Mouse (Mus musculus) cerebellum, postnatal 4 days (tissue): ENCODE measurements around the gene Adamts17.

Experiments used
- DNase-seq, 2 experiments: peaks; one replicate each; pipeline ENCODE4 v3.0.0; 2022; ENCODE audit warnings: low spot score in 2 of 2, mixed read lengths in 1 of 2

The Adamts17 gene

DNA sequence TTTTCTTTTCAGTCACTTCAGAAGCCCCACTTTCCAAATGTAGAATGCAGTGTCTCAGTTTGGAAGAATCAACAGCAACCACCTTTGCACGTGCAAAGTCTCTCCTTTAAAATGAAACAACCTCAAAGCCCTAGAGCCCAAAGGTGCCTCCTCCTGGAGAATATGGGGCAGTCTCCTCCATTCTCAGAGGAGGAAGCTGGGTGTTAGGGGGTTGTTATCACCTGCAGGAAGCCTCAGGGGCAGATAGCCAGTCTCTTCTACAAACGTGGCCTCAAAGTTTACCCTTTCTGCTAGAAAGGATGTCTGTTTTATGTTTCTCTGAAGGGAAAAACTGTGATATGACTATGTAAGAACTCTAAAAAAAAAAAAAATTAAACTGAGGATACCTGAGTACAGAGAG lies 129.7 kb downstream of the Adamts17 start:
- DNase-seq = no peak

DNA sequence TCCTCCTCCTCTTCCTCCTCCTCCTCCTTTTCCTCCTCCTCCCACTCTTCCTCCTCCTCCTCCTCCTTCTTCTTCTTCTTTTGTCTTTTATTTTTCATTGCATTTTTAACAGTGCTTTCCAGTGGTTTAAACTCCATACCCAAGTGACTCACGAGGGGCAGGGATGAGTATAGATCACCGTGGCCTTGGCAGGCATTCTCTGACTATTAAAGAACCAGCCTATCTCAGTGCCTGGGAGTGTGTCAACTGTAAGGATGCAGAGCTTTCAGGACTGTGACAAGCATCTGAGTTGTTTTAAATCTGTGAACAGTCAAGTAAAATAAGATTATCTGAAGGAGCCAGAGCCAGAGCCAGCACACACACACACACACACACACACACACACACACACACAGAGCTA lies 130.7 kb downstream of the Adamts17 start:
- no peak for DNase-seq

DNA sequence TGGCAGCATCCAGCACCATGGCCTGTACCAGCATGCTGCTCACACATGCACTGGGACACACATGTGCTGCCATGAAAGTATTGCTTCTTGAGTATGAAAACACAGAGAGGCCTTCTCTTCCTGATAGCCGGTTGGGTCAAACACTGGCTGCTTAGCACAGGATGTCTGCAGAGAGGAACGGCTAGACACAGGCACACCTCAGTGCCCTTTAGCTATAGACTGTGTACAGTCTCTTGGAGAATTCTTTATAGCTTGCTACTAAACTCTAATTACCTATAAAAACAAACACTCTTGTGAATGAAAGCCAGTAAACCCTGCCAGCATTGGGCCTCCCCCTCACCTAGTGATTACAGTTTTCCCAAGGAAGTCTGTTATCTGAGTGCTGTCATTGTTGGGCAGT lies 131.4 kb downstream of the Adamts17 start:
- DNase-seq = no peak

DNA sequence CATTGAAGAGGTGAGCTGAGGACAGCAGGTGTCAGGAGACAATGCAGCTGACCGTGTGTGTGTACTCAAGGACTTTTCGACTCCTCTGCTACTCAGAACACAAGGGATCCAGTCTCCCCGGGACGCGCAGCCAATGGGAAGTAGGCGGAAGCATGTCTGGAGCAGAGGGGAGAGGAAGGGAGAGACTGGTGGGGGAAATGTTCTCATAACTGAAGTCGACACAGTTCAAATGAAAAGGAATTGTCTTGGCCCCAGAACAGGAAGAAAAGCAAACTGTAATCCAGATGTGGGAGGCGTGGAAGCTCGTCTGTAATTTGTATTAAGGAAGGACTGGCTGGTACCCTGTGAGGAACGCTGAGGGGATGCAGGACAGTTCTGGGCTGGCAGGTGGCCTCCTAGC lies 135.3 kb downstream of the Adamts17 start:
- DNase-seq = no peak

- no peak for DNase-seq
These were observed 136.8 kb downstream of the Adamts17 start for GRCm38 (mm10) chr7:66976371-66976770.

GRCm38 (mm10) chr7:66981591-66981990 lies 142.1 kb downstream of the Adamts17 start:
- no peak for DNase-seq

- no peak for DNase-seq
These were observed 142.5 kb downstream of the Adamts17 start for GRCm38 (mm10) chr7:66982084-66982483.

DNA sequence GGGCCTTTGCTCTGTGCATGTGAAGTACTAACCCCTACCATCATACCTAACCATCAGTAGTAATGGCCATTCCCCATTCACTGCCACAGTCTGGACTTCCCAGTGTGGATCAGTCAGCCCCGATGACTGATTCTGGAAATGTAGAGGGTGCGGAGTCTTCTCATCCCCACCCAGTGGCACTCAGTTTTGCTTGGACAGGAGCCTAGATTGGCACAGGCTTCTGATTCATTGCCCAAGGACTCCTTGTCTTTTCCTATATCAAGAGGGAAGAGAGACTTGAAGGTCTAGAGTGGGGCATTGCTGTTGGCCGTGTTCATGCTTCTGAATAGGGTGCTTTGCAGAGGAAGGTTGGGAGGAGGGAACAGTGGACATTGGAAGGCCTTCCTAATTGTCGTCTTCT lies 148.1 kb downstream of the Adamts17 start:
- no peak for DNase-seq

GRCm38 (mm10) chr7:66988441-66988840 lies 148.9 kb downstream of the Adamts17 start:
- no peak for DNase-seq

GRCm38 (mm10) chr7:66989357-66990045 lies 150.0 kb downstream of the Adamts17 start:
- no peak for DNase-seq

- DNase-seq = no peak
These were observed 159.3 kb downstream of the Adamts17 start for GRCm38 (mm10) chr7:66998821-66999220.

DNA sequence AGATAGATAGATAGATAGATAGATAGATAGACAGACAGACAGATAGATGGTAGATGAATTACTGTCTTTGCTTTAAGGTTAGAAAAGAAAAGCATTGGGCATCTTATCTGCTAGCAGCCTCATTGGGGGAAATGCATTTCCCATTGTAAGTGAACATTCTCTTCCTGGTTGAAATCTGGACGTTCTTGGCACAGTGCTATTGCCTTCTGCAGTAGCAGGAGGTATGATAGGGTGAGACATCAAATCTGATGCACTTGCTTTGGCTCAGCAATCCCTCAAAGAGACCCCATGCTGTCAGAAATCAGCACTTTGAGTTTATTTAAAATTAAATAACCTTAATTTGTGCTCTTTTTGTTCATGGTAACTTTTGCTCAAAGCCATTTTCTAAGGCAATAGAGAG lies 164.1 kb downstream of the Adamts17 start:
- no peak for DNase-seq

DNA sequence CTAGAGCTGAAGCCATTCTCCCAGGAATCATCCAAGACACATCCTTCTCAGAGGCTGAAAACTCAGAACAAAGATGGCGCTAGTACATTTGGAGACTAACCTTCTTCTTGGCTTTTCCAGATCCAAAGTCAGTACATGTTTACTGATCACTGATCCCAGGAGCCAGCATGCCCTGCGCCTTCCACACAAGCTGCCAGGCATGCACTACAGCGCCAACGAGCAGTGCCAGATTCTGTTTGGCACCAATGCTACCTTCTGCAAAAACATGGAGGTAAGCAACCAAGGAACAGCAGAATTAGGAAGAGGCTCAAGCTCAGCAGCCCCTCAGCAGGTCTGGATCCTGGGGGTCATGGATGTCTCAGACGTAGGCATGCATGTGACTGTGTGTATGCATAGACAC lies 164.7 kb downstream of the Adamts17 start:
- no peak for DNase-seq

- no peak for DNase-seq
These were observed 170.3 kb downstream of the Adamts17 start for GRCm38 (mm10) chr7:67009841-67010240.

- no peak for DNase-seq
These were observed 172.6 kb downstream of the Adamts17 start for GRCm38 (mm10) chr7:67012011-67012751.

- no peak for DNase-seq
These were observed 173.8 kb downstream of the Adamts17 start for GRCm38 (mm10) chr7:67013211-67013895.

DNA sequence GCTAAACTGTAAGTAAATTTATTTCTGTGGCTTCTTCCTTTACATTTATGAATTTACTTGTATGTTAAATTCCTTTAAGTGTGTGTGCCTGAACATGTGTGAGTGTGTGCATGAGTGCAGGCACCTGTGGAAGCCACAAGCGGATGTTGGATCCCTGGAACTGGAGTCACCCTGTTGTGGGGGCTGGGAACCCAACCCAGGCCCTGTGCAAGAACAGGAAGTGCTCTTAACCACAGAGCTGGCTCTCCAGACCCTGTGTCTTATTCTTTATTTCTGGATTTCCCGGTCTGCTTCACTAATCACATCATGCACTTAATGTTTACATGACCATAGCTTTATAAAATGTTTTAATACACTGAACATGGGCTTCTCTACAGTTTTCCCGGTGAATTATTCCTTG lies 180.4 kb downstream of the Adamts17 start:
- no peak for DNase-seq

- no peak for DNase-seq
These were observed 186.9 kb downstream of the Adamts17 start for GRCm38 (mm10) chr7:67026114-67027070.

GRCm38 (mm10) chr7:67027216-67027615 lies 187.7 kb downstream of the Adamts17 start:
- DNase-seq = no peak

DNA sequence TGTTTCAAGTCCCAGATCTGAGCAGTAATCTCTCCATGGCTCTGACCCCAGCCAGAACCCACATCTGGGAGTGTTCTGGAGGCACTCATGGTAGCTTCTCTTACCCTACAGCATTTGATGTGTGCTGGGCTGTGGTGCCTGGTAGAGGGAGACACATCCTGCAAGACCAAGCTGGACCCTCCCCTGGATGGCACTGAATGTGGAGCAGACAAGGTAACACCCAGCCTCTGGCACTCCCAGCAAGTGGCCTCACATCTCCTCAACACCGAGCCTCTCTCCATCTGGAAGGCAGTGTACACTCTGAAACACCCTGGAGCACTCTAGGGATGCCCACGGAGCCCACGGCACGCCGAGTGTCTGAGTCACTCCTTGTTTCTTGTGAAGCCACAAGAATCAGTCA lies 188.2 kb downstream of the Adamts17 start:
- no peak for DNase-seq

GRCm38 (mm10) chr7:67028902-67029301 lies 189.4 kb downstream of the Adamts17 start:
- no peak for DNase-seq

DNA sequence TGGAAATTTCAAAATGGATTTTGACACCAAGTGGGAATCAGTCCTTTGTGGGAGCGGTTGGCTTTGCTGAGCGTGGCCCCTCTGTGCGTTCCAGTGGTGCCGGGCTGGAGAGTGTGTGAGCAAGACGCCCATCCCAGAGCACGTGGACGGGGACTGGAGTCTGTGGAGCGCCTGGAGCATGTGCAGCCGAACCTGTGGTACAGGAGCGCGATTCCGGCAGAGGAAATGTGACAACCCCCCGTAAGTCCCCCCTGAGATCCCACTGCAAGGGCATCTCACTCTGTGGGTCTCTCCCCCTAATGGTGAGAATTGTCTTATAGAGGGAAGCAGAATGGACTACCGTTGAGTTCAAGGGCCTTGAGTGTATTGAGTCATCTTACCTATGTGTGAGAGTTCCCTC lies 189.9 kb downstream of the Adamts17 start:
- DNase-seq = no peak
